Comparison of ENCODE assay signal across 19 mouse cellular contexts in genomic region chr14:79557796-79558195, GRCm38 (mm10). TPM values are rescaled to one million over a fixed set of nuclear protein-coding genes. Genes with fewer than 3 reads are reported as not detected.
DNase-seq lines count a peak whose midpoint lies in the region; ATAC-seq and TF ChIP-seq lines count a peak whose summit lies in the region.
"Had no signal": no experiment of that assay in that cellular context is flagged by ENCODE, and none has a peak within 500 bp of the region (broad histone marks: within the 10 kb centered on the region; RNA-seq: fewer than 3 reads in every experiment).

No protein-coding gene starts in this region.

- TF ChIP-seq RAD21 in CH12.LX (IDR thresholded peaks at IDR 0.05; ENCODE audit: low read depth, low read length): no peak

- TF ChIP-seq EP300 in CH12.LX (IDR thresholded peaks at IDR 0.05; ENCODE audit: low read length): peak; percentile 85

- no peaks in the 10 kb centered on the region for H3K27me3 ChIP-seq in liver, embryonic 16.5 days (ENCODE audit: control insufficient read depth, insufficient read depth, low read depth, low read length)
- no peaks in the 10 kb centered on the region for H3K27me3 ChIP-seq in CH12.LX (replicated peaks)
- no peaks in the 10 kb centered on the region for H3K27me3 ChIP-seq in intestine, postnatal 0 days (replicated peaks; ENCODE audit: control insufficient read depth, insufficient read depth, low read length)
- H3K27me3 ChIP-seq in stomach, embryonic 15.5 days (replicated peaks): no peaks in the 10 kb centered on the region
- H3K27me3 ChIP-seq: hindbrain, embryonic 12.5 days; limb, embryonic 13.5 days had no signal

- DNase-seq in liver (no peak), CH12.LX (ENCODE audit: extremely low read depth) (no peak)
- no peak for DNase-seq in yolk sac, embryonic 10.5 days (ENCODE audit: low spot score)
- DNase-seq in adrenal gland, postnatal 25 days: no peak
- DNase-seq: adrenal gland, postnatal 14 days; B cell, adult 2 months; cerebellum, adult 2 months; cerebellum, postnatal 36 days; forebrain, postnatal 0 days; heart, postnatal 14 days; right cerebral cortex, postnatal 4 days; thymus, adult 2 months had no signal

- H3K4me1 ChIP-seq in liver, embryonic 16.5 days (ENCODE audit: control insufficient read depth, low read depth, low read length): peaks cover 6% of the 10 kb centered on the region
- H3K4me1 ChIP-seq in CH12.LX (ENCODE audit: control insufficient read depth in 1 of 2, insufficient read depth in 2 of 2): peaks cover 10 to 68% of the 10 kb centered on the region in 2 experiments; a peak in 3 of 4 replicates
- no peaks in the 10 kb centered on the region; the same call in 1 of the 2 replicates for H3K4me1 ChIP-seq in intestine, postnatal 0 days (replicated peaks; ENCODE audit: control insufficient read depth, insufficient read depth, low read length)
- H3K4me1 ChIP-seq in stomach, embryonic 15.5 days: peaks cover 2% of the 10 kb centered on the region
- H3K4me1 ChIP-seq: forebrain, embryonic 10.5 days; hindbrain, embryonic 12.5 days; limb, embryonic 13.5 days had no signal

- H3K4me3 ChIP-seq in liver, embryonic 16.5 days (ENCODE audit: low read depth, low read length): no peak overlapping the region
- H3K4me3 ChIP-seq in CH12.LX (replicated peaks in 1 of 3; ENCODE audit: low read depth in 2 of 3, low read length in 2 of 3, poor library complexity in 1 of 3): no peak overlapping the region
- no peak overlapping the region for H3K4me3 ChIP-seq in intestine, postnatal 0 days (ENCODE audit: low read depth, low read length)
- H3K4me3 ChIP-seq in stomach, embryonic 15.5 days (replicated peaks): no peak overlapping the region
- H3K4me3 ChIP-seq: forebrain, embryonic 10.5 days; heart, embryonic 10.5 days; hindbrain, embryonic 12.5 days; limb, embryonic 13.5 days had no signal

- WGBS in liver, embryonic 16.5 days (ENCODE audit: insufficient replicate concordance): 76% methylated on average over 1 of the region's 1 CpGs
- 34% methylated on average over 1 of the region's 1 CpGs for WGBS in intestine, postnatal 0 days
- WGBS in stomach, embryonic 15.5 days: 65% methylated on average over 1 of the region's 1 CpGs

- no peak for TF ChIP-seq POLR2A in CH12.LX (IDR thresholded peaks at IDR 0.05; ENCODE audit: low read depth, low read length)

- no peak for TF ChIP-seq CTCF in CH12.LX (conservative IDR thresholded peaks at IDR 0.05 in 1 of 2, IDR thresholded peaks at IDR 0.05 in 1 of 2; ENCODE audit: low read depth in 2 of 2, low read length in 2 of 2)
- no peak for TF ChIP-seq CTCF in intestine, postnatal 0 days (IDR thresholded peaks at IDR 0.05; ENCODE audit: low read depth)

- peaks cover 16% of the 10 kb centered on the region for H3K36me3 ChIP-seq in liver, embryonic 16.5 days (ENCODE audit: control insufficient read depth, insufficient read depth)
- peaks cover 16 to 76% of the 10 kb centered on the region in 2 experiments for H3K36me3 ChIP-seq in CH12.LX (replicated peaks in 1 of 2; ENCODE audit: control insufficient read depth in 1 of 2, insufficient read depth in 1 of 2, low read length in 1 of 2)
- peaks cover 11% of the 10 kb centered on the region for H3K36me3 ChIP-seq in intestine, postnatal 0 days (ENCODE audit: control insufficient read depth, insufficient read depth)
- H3K36me3 ChIP-seq in stomach, embryonic 15.5 days: peaks cover 21% of the 10 kb centered on the region; the same call in 1 of the 2 replicates
- H3K36me3 ChIP-seq: hindbrain, embryonic 12.5 days had no signal

- H3K9ac ChIP-seq in liver, embryonic 16.5 days (ENCODE audit: low read depth, low read length): no peak overlapping the region
- H3K9ac ChIP-seq in CH12.LX (ENCODE audit: insufficient read depth, low read depth): peak overlapping the region; percentile 41
- no peak overlapping the region for H3K9ac ChIP-seq in intestine, postnatal 0 days (ENCODE audit: low read depth, low read length)
- no peak overlapping the region for H3K9ac ChIP-seq in stomach, embryonic 15.5 days
- H3K9ac ChIP-seq: forebrain, postnatal 0 days; hindbrain, embryonic 12.5 days; limb, embryonic 13.5 days had no signal

- H3K79me2 ChIP-seq in CH12.LX (replicated peaks; ENCODE audit: control insufficient read depth, extremely low read depth, insufficient read depth, poor library complexity, severe bottlenecking): peaks cover 84% of the 10 kb centered on the region

- H3K27ac ChIP-seq in liver, embryonic 16.5 days (ENCODE audit: low read length): peak overlapping the region; percentile 41; the same call in 1 of the 2 replicates
- peak overlapping the region; percentile 80 for H3K27ac ChIP-seq in CH12.LX (ENCODE audit: insufficient read depth, low read depth)
- 0 out of 2 replicates have a peak overlapping the region, but pooled peaks have one; percentile 2 for H3K27ac ChIP-seq in intestine, postnatal 0 days (ENCODE audit: low read depth, low read length)
- peak overlapping the region; percentile 5; the same call in 1 of the 2 replicates for H3K27ac ChIP-seq in stomach, embryonic 15.5 days
- H3K27ac ChIP-seq: forebrain, embryonic 10.5 days; heart, embryonic 10.5 days; hindbrain, embryonic 12.5 days; limb, embryonic 13.5 days had no signal

- dilution Hi-C loops in CH12.LX (cut with MboI; ENCODE audit: extremely low pct_ligation_motif_present, extremely low pct_unique_long_range_greater_than_20kb, low sequenced_read_pairs): no loop called here

- in situ Hi-C loops in CH12.LX (cut with MboI; ENCODE audit: low pct_ligation_motif_present, low pct_unique_long_range_greater_than_20kb, low sequenced_read_pairs): no loop called here

- H3K4me2 ChIP-seq in liver, embryonic 16.5 days (ENCODE audit: low read depth, low read length): no peak overlapping the region
- peak overlapping the region; percentile 95 for H3K4me2 ChIP-seq in CH12.LX (ENCODE audit: insufficient read depth, low read depth, poor library complexity, severe bottlenecking)
- H3K4me2 ChIP-seq in intestine, postnatal 0 days (replicated peaks; ENCODE audit: low read depth): 0 out of 2 replicates have a peak overlapping the region, but pooled peaks have one; percentile 1
- H3K4me2 ChIP-seq in stomach, embryonic 15.5 days: no peak overlapping the region
- H3K4me2 ChIP-seq: hindbrain, embryonic 12.5 days; limb, embryonic 13.5 days had no signal

- no peak for ATAC-seq in liver, embryonic 16.5 days (ENCODE audit: low read depth)
- no peak for ATAC-seq in intestine, postnatal 0 days
- no peak for ATAC-seq in stomach, embryonic 15.5 days (ENCODE audit: insufficient read depth, low FRiP score, low read depth)
- ATAC-seq: forebrain, postnatal 0 days had no signal

- H3K9me3 ChIP-seq in liver, embryonic 16.5 days (replicated peaks; ENCODE audit: control insufficient read depth, low read length): no peaks in the 10 kb centered on the region
- peaks cover 7% of the 10 kb centered on the region for H3K9me3 ChIP-seq in CH12.LX (replicated peaks; ENCODE audit: low read length)
- no peaks in the 10 kb centered on the region for H3K9me3 ChIP-seq in intestine, postnatal 0 days (ENCODE audit: control insufficient read depth)
- H3K9me3 ChIP-seq in stomach, embryonic 15.5 days: no peaks in the 10 kb centered on the region
- H3K9me3 ChIP-seq: forebrain, embryonic 10.5 days; heart, embryonic 10.5 days; hindbrain, embryonic 12.5 days had no signal

TF ChIP-seq in CH12.LX, 34 proteins besides CTCF, POLR2A, EP300 and RAD21 (continues in another document):
- TF ChIP-seq IRF4 (IDR thresholded peaks at IDR 0.05; ENCODE audit: low read depth, low read length): peak; percentile 93
- TF ChIP-seq MXI1 (IDR thresholded peaks at IDR 0.05; ENCODE audit: low read depth, low read length): no peak
- TF ChIP-seq E2F4 (IDR thresholded peaks at IDR 0.05; ENCODE audit: insufficient replicate concordance, low read depth, low read length): no peak
- no peak for TF ChIP-seq CHD2 (IDR thresholded peaks at IDR 0.05; ENCODE audit: low read length)
- no peak for TF ChIP-seq GABPA (IDR thresholded peaks at IDR 0.05; ENCODE audit: insufficient replicate concordance, low read depth, low read length)
- no peak for TF ChIP-seq POLR2AphosphoS2 (IDR thresholded peaks at IDR 0.05; ENCODE audit: low read depth, low read length)
- no peak for TF ChIP-seq KAT2A (IDR thresholded peaks at IDR 0.05; ENCODE audit: insufficient replicate concordance, low read length)
- no peak for TF ChIP-seq NRF1 (IDR thresholded peaks at IDR 0.05; ENCODE audit: low read depth, low read length)
- TF ChIP-seq ZC3H11A (IDR thresholded peaks at IDR 0.05; ENCODE audit: low read depth, low read length): no peak
- TF ChIP-seq ZKSCAN1 (IDR thresholded peaks at IDR 0.05; ENCODE audit: borderline replicate concordance, low read depth, low read length): no peak
- TF ChIP-seq UBTF (IDR thresholded peaks at IDR 0.05; ENCODE audit: low read depth, low read length): no peak
- TF ChIP-seq ZMIZ1 (IDR thresholded peaks at IDR 0.05; ENCODE audit: low read depth, low read length): no peak
- TF ChIP-seq CHD1 (IDR thresholded peaks at IDR 0.05; ENCODE audit: low read depth, low read length): no peak
- TF ChIP-seq SIN3A (IDR thresholded peaks at IDR 0.05; ENCODE audit: low read length): no peak
- no peak for TF ChIP-seq MAZ (IDR thresholded peaks at IDR 0.05; ENCODE audit: low read depth, low read length)
- TF ChIP-seq SMC3 (IDR thresholded peaks at IDR 0.05; ENCODE audit: low read depth, low read length): no peak
- peak; percentile 25; the same call in 1 of the 2 replicates for TF ChIP-seq ETS1 (conservative IDR thresholded peaks at IDR 0.05; ENCODE audit: low read depth, low read length)
- no peak for TF ChIP-seq TBP (conservative IDR thresholded peaks at IDR 0.05; ENCODE audit: low read depth, low read length)
- TF ChIP-seq USF2 (conservative IDR thresholded peaks at IDR 0.05; ENCODE audit: low read depth, low read length): no peak
- no peak for TF ChIP-seq MEF2A (IDR thresholded peaks at IDR 0.05; ENCODE audit: borderline replicate concordance, low read depth, low read length)
- TF ChIP-seq NELFE (IDR thresholded peaks at IDR 0.05; ENCODE audit: low read depth, low read length): no peak
- TF ChIP-seq ZNF384 (IDR thresholded peaks at IDR 0.05; ENCODE audit: low read depth, low read length): no peak
- TF ChIP-seq MYC (IDR thresholded peaks at IDR 0.05; ENCODE audit: low read depth, low read length): peak; percentile 67
- TF ChIP-seq MAX (IDR thresholded peaks at IDR 0.05; ENCODE audit: low read length): no peak
- TF ChIP-seq MAFK (IDR thresholded peaks at IDR 0.05; ENCODE audit: insufficient replicate concordance, low read length): no peak

RNA-seq across cellular contexts. Expression of gene Sugt1, which starts 29.7 kb away (rescaled TPM):
- polyA plus RNA-seq in liver, embryonic 16.5 days (2015; fragmentation: Nextera tagmentation; extraction: Ambion mirVana): 30.5 and 31.3 TPM in 2 replicates
- total RNA-seq in CH12.LX (2012; rRNA removed) (91.9 and 103 TPM in 2 replicates), CH12.LX (2014; rRNA removed) (114 and 141 TPM in 2 replicates)
- 118 and 153 TPM in 2 replicates for polyA plus RNA-seq in CH12.LX (2012; ENCODE audit: insufficient read length, low read depth)
- polyA plus RNA-seq in intestine, postnatal 0 days (2015; fragmentation: Nextera tagmentation; extraction: Ambion mirVana): 81.3 and 83.2 TPM in 2 replicates
- 105 and 111 TPM in 2 replicates for polyA plus RNA-seq in stomach, embryonic 15.5 days (2015; fragmentation: Nextera tagmentation; extraction: Ambion mirVana)
- total RNA-seq in adrenal gland, postnatal 25 days (2021): 156 and 173 TPM in 2 replicates

Comparison
In these comparisons a context has a peak if more than half of its experiments do, and no peak if none do; other contexts are left out.
1. H3K27ac ChIP-seq: peak in every context shown above with its lines; median percentile 80 in CH12.LX; 41 in liver, embryonic 16.5 days; 5 in stomach, embryonic 15.5 days; 2 in intestine, postnatal 0 days.
2. H3K4me2 ChIP-seq: peak in CH12.LX (single experiment) and intestine, postnatal 0 days (single experiment); none in liver, embryonic 16.5 days (single experiment) and stomach, embryonic 15.5 days (single experiment).